Mouse (Mus musculus): Measurements from ENCODE around the gene Phykpl.
A peak's percentile ranks its signal among the peaks of the same experiment; 100 is the strongest.

Phykpl gene

DNA sequence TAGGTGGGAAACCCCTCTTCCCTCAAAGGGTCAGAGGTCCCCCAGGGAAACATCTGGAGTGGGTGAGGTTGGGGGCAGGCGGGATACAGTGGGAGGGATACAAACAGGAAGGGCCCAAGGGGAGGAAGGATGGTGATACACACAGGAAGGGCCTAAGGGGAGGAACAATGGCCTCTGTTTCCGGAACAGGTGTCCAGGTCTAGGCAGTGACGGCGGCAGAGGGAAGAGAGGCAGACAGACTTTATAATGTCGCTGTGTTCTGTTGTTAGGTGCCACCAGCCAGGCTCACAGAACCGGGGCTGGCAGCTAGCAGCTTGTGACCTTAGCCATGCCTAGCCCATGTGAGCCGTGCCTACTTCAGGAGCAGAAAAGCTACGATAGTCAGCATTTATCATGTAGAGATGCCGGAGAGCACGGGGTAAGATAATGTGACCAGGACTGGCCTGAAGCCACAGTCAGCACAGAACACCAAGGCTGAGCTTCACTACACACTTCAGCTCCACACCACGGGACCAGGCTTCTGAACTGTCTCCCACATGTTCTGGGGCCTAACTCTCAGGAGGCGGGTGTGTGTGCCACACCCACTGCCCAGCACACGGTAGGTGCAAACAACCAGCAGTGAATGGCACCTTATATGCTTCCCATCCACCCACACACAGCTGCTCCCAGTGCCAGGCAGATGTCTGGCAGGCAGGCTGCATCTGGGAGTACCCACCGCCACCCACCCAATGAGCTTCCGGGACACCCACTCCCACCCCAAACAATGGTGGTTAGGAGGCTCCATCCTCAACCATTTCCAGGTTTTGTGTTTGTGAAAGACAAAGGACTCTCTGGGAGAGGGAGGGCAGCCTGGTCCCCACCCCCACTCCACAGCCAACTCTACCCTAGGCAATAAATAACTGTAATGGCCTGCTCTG lies 62.5 kb downstream of the Phykpl start:
- DNase-seq = peak in 1 of 2 experiments; percentile 1

DNA sequence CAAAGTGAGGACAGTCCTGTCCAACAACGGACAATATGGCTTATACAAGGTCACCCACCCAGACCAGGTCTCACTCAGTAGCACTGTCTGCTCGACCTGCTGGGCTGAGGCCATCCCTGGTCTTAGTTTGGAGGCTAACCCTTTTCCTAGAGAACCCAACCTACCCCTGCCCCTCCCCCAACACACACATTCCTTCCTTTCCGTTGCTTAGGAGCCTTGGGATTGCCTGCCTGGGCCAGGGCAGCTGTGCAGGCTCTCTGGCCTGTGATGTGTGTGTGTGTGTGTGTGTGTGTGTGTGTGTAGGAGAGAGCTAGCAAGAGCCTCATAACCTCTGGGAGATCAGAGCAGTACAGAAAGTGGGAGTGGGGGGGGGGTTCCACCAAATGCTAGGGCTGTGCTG lies 64.0 kb downstream of the Phykpl start:
- DNase-seq = no peak

DNA sequence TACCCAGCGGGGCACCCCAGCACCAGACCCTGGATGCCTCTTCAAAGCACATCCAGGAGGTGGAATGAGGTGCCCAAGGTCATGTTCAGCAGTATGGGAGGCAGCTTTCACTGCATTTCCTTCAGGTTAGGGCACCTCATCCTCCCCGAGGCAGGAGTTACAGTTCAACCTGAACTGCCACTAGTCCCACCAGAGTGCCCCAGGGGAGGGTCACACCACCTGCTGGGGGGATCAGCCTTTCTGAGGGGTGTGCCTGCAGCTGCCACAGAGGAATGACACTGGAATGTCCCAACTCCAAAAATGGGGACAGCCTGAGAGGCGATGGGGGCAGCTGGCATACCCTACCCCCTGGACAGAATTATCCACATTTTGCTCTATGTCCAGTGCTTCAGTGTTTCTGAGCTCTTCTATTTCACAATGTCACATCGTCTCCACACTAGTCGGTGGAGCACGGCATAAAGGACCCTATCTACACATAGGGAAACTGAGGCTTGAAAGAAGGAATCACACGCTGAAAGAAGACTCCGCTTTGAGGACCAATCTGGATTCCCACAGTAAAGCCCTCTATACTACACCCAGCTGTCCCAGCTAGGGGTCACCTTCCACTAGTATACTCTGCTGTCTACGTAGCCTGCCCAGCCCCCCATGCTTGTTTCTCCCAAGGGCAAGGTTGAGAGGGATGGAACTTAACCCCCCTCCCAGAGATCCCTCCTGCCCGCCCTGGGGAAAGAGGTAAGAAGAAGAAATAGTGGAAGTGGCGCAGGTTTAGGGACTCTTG lies 64.7 kb downstream of the Phykpl start:
- DNase-seq = no peak

DNA sequence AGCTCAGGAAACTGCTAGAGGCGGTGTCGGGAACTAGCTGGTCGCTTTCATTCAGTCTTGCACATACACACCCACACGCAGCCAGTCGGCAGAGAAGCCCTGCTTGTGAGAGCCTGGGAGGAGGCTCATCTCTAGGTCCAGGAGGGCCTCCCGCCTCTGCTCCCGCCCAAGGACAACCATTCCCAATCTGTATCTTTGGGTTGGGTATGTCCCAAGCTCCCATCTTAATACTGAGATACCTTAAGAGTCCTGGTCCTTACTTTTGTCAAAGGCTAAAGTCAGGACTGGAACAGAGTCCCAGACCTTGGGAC lies 65.3 kb downstream of the Phykpl start:
- no peak for DNase-seq

DNA sequence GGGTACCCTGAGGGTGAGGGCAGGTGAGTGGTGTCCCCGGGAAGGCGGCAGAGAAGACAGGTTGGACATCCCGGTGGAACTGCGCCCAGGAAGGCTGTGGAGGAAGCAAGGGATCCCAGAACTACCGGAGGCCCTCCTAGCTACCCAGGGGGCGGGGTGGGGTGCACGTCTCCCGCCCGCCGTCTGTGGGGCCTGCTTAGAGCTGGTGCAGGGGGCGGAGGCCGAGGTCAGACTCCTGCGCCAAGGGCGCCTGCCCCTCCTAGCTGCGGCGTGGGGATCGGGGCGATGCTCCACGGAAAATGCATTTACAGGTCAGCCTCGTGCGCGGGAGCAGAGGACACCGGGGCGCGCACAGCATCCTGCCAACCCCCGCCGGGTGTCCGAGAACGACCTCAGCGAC lies 65.7 kb downstream of the Phykpl start:
- peak in 1 of 2 experiments; percentile 40 for DNase-seq

DNA sequence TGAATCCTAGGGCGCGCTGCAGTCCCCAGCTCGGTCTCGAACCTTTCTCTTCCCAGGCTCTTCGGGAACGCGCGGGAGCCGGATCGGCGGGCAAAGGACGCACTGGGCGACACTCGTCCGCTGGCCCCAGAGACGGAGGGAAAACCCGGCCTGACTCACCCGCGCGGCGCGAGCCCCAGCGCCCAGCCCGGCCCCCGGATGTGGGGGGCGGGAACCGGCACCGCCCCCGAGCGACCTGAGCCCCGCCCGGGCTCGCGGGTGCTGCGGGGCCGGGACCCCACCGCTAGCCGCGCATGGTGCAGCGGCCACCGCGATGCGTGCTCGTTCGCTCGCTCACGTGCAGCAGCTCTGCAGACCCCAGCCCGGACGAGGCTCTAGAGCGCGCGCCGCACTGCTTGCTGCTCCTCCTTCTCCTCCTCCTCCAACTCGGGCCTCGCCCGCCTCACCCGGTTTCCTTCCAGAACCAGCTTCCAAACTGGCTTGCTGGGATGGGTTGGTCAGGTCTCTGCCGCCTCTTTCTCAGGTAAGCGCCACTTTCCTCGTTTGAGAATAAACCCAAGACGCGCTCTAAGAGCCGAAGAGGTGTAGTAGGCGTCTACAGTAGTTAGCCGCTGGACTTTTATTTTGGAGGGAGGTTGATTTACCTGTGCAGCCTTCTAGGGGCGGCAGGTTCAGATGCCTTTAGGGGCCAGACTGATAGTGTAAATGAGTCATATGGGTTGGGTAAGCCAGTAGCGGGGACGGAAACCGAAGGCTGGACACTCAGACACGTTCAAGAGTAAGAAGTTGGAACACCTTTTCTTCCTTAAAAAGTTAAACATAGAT lies 66.3 kb downstream of the Phykpl start, which contains the start of the genes N4bp3 and D930048N14Rik:
TSS of gene N4bp3 (minus strand) at position 152 of the 825 bp plus-strand sequence.
TSS of gene D930048N14Rik (plus strand) at position 264 of the 825 bp plus-strand sequence.
- peak; percentile 48 to 62 for DNase-seq

DNA sequence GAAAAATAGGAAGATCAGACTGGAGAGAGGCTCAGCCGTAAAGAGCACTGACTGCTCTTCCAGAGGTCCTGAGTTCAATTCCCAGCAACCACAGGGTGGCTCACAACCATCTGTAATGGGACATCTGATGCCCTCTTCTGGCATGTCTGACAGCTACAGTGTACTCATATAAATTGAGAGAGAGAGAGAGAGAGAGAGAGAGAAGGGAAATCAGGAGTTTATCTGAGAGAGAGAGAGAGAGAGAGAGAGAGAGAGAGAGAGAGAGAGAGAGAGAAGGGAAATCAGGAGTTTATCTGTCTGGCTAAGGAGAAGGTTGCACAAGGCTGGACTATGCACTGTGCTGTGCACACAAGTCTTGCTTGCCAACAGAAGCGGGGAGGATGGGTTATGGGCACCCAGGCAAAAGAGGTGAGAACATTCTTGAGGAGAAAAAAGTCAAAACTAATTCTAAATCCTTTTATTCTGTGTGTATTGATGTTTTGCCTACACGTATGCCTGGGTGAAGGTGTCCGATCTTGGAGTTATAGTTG lies 68.4 kb downstream of the Phykpl start:
- no peak for DNase-seq

DNA sequence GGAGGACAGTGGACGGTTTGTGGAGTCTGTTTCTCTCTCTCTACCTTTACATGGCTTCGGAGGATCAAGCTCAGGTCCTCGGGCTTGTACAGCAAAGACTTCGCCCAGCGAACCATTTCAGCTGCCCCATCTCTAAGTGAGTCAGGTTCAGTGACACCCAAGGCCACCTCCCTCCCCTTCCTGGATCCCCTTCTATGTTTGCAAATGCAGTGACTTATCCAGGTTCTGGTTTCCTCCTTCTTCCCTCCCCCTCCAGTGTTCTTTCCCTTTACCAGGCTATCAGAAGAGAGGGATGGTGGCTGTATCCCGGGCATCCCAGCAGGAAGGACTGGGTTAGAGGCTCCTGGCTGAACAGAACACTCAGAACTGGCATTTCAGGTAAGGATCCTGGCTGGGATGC lies 69.2 kb downstream of the Phykpl start:
- DNase-seq = no peak

Data from cerebellum, adult 18-20 months (tissue).